Mouse (Mus musculus) heart, postnatal 25 days (tissue): Measurements from ENCODE around the gene Soga3. TPM values are rescaled to one million over a fixed set of nuclear protein-coding genes. Genes with fewer than 3 reads are reported as not detected.

Experiments used
- DNase-seq: peaks from one replicate; pipeline ENCODE4 v3.0.0; 2022; ENCODE audit warnings: low spot score
- intact Hi-C: fragments of 180-260 bp; cut with DNase I; formaldehyde crosslinking; loops from one replicate; pipeline ENCODE4 v1.15.1; 2025
- total RNA-seq, 2 experiments: library from RNA; stranded (reverse); gene quantifications; 2 replicates each; pipeline ENCODE4 v1.2.3; 2021

Gene Soga3
- total RNA-seq, 2 experiments from 2014 or later, result not detected

DNA sequence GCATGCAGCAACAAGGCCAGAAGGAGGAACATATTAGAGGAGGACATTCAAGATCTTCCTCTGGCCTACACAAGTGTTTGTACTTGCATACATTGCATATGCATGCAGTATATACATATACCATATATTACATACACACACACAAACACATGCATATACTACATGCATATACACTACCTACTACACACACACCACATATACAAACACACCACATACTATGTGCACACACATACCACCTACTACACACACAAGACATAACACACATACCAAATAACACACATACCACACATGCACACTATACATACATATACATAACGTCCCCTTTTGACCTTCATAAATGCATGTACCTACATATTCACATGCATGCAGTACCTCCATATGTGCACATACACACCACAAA is 57.0 kb downstream of the Soga3 start:
- DNase-seq, result no peak
- intact Hi-C loops, result no loop called here

DNA sequence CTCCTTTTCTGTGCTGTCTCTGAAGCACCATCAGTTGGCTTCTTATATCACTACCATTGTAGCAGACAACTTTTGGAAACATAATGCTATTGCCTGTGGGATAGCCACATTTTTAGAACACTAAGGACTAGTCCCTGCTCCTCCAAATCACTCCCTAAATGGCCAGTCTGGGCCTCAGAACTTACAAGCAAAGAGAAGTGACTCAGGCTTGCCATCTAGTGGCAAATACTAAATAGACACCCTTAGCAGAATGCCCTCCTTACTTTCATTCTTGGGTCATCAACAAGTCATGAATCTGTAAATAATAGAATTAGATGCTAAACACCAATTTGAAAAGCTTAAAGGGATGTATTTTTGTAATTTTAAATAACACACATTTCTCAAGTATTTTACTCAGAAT is 63.1 kb downstream of the Soga3 start:
- DNase-seq, result no peak
- intact Hi-C loops, result no loop called here

DNA sequence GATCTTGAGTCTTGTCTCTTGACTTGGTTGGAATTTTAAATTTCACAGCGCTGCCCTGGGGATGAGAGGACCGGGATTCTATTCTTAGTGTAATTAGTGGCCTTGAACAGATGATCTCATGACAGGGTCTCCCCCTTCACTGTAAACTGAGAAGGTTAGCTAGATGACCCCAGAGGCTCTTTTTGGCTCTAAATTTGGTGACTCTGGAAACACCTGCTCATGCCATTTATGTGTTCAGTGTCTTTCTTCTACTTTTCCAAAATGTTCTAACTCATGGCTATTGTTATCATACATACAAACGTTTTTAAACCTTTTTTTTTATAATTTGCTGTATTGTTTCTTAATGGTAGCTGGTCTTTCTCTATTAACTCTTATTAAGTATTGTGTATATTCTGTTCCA is 65.1 kb downstream of the Soga3 start:
- DNase-seq, result no peak
- intact Hi-C loops, result no loop called here

DNA sequence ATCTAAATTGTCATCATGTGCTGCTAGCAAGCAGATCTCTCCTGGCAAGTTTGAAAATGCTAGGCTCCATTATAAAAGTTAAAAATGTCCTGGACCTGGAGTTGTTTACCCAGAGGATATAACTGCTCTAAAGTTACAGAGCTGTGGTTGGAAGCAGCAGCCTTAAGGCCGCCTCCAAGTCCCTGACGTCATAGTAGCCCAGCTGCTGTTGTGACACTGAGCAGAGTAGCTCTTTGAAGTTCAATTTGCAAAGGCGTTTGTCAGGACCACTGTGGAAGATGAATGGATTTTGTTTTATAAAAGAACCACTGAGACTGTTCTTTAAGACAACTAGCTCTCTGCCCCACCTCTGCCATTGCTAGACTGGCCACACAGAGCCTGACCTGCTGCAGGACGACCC is 67.8 kb downstream of the Soga3 start, which contains the start of gene 9330159F19Rik:
TSS of gene 9330159F19Rik (plus strand) at position 154 of the 400 bp plus-strand sequence.
- no peak for DNase-seq
- intact Hi-C loops, result no loop called here

DNA sequence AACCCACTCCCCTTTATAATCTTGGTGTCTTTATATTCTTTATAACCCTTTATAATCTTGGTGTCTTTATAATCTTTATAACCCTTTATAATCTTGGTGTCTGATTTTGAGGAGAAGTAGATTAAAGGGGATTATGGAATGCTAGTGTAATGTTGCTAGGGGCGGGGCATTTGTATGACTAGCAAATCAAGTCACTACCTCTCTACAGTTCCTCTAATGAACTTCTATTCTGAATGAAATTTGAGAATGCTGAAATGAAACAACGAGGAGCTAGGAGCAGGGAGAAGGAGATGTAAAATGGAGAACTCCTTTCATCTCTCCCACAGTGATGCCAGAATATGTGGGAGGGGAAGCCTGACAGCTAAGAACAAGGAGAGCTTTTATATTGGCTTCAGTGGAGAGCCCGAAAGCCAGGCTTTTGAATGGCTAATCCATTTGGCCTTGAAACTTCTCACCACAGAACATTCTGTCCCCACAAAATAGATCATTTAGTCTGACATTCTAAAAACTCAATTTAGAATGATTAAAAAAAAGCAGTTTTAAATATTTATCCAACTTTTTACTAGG is 70.0 kb downstream of the Soga3 start:
- DNase-seq, result no peak
- intact Hi-C loops, result no loop called here

DNA sequence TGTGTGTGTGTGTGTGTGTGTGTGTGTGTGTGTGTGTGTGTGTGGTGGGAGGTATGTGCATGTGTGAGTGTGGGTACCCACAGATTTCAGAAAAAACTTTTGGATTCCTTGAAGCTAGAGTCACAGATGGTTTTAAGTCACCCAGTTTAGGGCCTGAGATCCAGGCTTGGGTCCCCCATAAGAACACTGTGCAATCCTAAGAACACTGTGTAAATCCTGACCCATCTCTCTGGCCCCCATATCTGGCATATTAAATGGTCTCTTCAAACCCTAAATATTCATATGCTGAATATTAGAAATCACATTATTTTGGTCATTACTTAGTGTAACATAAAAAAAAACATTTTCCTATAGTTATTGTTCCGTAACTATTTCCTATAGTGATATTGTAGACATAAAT is 73.3 kb downstream of the Soga3 start:
- intact Hi-C loops, result no loop called here
- DNase-seq, result no peak

DNA sequence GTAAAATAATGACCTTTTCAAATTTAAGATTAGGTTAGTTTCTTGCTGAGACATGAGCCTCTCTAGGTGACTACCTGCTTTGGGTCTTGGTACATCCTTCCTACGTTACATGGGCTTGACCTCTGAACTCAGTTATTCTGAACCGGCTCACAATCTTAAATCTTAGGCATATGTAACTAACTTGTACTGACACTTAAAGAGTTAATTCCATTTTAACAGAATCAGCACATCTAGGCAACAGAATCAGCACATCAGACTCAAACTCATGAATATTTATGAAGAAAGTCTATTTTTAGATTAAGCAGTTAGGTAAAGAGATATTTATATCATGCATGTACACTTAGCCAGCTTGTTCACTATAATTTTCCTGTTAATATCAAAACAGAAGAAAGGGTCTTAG is 73.8 kb downstream of the Soga3 start:
- DNase-seq, result no peak
- intact Hi-C loops, result no loop called here

DNA sequence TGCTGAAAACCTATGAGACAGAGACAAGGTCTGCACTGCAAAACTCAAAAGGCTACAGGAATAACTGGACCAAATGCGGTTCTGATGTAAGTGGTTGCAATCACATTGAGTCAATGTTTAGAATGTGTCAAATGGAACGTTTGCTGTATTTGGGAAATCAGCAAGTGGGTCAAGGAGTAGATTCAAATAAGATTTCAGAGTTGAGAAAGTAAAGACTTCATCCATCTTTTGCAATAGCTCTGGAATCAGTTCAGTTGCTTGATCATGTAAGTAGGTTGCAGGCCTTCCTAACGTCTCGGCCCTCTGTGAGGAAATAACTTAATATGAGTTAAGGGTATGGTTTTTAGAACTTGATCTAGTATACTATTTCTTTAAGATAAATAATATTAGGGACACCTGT is 81.7 kb downstream of the Soga3 start:
- DNase-seq, result no peak
- intact Hi-C loops, result no loop called here

DNA sequence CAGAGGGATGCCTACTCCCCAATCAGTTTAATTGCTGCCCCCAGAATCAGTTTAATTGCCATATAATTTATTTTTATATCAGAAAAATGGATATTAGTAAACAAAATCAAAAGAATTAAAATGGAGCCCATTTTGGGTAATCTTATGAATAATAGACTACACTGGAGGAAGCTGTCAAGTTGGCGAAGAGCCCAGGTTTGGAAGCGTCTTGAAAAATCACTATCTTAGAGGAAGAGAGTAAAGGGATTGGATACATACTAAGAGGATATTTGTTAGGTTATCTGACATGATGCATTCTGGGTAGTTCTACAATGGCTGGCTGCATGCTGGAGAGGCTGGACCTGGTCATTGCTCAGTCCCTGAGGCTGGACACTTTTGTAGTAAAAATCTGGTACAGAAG is 87.6 kb downstream of the Soga3 start:
- DNase-seq, result no peak
- intact Hi-C loops, result no loop called here

Other genes starting within 250 kb of the Soga3 start
- not detected for gene 2310057J18Rik, start 157.5 kb upstream of the Soga3 start, total RNA-seq
- gene Gm49353, start 55.1 kb downstream of the Soga3 start, total RNA-seq, result not detected
- under 1 TPM; 0.08 to 0.11 TPM for gene 9330159F19Rik, start 67.8 kb downstream of the Soga3 start, total RNA-seq
- 10 to 100 TPM; 33.3 to 37.4 TPM for gene Echdc1, start 169.3 kb downstream of the Soga3 start, total RNA-seq
- 10 to 100 TPM; 53.2 to 60.3 TPM for gene Rnf146, start 218.6 kb downstream of the Soga3 start, total RNA-seq